Mouse (Mus musculus): ENCODE results near the gene Mthfd1.

Gene Mthfd1

DNA sequence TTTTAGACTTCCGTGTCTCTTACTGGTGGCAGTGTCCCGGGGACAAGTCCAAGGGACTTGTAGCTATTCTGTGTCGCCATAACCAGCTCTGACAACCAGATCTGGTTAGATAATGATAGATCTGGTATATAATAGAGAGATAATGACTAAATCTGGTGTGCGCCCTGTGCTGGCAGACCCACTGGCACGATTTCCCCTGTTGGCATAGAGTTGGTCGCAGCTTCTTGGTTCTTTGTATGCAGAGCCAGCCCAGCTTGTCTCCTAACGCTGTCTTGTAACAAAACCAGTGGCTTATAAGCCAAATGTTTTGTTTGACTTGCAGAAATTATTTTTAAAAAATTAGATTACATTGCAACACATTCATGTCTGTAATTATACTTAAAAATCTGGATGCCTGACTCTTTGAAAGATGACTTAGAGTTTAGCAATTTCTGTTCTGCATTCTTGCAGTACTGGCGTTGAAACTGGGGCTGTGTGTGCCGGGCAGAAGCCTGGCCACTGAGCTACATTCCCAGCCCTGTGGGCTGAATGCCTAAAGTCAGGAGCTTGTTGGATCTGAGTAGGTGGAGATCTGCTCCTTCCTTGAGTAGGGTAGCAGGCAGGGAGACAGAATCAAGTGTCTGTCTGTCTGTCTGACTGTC lies 9.3 kb downstream of the Mthfd1 start:
- peak; percentile 57 to 63 for DNase-seq

DNA sequence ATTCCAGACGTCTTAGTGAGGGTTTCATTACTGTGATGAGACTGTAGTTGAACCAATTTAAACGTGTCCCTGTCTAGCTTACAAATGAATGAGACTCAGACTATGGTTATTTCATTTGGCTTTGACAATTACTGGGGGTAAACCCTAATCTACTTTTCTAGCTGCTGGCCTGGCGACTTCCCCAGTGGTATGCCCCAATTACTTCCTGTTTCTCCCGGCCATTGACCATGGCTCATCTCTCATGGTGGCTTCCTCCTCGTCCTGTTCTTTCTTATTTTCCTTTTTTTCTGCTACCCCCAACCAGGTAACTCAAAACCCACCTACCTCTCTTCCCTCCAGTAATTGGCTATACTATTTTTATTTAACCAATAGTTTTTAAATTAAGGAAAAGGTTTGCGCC lies 9.9 kb downstream of the Mthfd1 start:
- no peak for DNase-seq

DNA sequence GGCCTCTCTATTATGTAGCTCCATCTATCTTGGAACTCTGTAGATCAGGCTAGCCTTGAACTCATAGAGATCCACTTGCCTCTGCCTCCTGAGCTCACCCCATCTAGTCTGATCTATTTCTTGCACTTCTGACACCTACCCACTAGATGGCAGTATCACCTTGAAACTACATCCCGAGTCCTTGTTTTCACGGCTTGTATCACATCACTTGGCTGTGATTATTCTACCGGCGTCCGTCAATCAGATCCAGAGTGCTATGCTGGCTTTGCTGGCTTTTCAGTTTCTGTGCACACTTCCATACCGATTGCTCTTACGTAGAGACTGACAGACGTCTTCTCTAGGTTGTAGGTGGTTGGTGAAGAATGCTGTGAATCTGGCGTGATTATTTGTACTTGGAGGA lies 11.8 kb downstream of the Mthfd1 start:
- DNase-seq = no peak

DNA sequence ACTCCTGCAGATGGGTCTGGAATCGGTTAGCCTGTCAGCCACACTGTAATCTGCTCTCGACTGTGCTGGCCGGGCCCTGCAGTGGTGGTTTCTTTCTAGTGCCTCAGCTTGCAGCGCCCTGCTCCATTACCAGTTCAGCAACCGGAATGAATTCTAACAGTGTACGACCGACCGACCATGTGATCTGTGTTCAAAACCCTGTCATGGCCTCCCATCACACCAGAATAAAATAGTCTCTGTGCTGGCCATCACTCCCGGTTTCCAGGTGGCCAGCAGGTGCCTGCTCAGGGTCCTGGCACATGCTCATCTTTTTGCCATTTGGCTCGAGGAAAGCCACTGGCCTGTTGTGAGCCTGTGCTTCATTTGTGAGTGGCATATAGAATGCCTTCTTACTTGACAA lies 13.6 kb downstream of the Mthfd1 start:
- DNase-seq = peak; percentile 54 to 55

DNA sequence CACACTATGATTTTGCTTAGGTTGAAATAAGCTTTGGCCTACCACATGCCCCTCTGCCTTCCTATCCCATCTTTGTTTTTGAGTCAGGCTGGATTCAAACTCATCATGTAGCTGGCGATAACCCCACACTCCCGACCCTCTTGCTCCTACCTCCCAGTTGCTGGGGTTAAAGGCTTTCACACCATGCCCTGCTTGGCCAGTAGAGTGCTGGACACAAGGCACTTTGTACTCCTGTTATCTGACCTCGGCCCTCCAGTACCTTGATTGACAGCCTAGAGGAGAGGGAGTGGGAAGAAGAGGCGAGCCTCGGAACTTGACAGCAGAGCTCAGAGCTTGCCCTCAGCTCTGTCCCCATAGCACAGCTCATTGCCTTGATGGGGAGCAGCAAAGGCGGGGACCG lies 14.1 kb downstream of the Mthfd1 start:
- DNase-seq = no peak

DNA sequence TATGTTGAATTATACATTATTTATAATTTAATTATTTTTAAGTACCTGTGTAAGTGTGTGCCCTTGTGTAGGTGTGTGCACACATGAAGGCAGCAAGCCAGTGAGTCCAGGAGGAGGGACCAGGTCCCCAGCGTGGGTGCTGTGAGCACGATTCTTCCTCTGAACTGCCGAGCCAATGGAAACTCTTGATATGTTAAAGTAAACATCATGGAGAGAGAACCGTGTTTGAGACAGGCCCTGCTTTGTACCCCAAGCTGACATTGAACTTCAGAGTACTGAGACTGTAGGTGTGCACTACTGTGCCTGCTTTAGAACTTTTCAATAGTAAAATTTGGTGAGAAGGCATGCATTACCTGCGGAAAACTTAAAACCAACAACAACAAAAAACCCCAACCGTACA lies 16.4 kb downstream of the Mthfd1 start:
- no peak for DNase-seq

DNA sequence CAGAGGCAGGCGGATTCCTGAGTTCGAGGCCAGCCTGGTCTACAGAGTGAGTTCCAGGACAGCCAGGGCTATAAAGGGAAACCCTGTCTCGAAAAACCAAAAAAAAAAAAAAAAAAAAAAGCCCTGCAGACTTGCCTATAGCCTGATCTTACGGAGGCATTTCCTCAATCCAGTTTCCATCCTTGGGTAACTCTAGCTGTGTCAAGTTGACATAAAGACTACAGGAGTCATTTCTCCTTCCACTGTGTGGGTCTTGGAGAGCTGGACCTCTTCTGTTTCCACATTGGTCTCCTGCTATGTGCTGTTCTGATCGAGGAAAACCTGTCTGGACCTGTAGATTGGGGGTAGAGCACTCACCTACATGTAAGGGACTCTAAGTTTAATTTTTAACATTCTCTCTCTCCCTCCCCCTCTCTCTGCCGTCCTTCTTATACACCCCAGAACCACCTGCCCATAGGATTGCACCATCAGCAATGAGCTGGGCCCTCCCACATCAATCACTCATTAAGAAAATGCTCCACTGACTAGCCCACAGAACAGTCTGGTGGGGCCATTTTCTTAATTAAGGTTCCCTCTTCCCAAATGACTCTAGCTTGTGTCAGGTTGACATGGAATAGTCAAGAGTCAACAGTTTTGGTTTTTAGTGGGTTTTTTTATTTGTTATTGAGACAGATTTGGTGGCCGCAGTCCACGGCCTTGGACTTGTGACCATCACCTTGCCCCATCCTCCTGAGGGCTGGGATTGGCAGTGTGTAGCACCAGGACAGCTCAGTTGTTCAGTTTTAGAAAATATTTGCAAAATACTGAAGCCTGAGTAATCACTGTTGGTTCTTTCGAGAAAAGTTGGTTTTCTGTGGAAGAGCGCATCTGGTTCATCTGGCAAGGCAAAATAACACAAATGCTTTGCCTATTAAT lies 17.8 kb downstream of the Mthfd1 start:
- no peak for DNase-seq

DNA sequence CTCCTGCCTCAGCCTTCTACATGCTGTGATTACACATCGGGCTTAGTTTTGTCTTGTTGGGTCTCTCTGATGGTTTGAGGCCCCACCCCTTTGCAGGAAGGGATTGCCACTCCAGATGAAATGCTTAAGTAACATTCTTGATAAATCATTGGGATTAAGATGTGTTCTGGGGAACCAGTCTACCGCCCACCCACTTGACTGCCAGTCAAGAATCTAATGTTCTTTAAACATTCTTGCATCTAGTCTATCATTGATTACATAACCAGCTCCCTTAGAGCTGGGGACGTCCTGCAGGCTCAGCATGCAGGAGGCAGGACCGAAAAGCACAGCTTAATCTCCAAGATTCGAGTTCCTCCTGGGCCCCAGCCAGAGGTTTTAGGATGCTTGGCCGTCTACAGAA lies 23.1 kb downstream of the Mthfd1 start:
- no peak for DNase-seq

DNA sequence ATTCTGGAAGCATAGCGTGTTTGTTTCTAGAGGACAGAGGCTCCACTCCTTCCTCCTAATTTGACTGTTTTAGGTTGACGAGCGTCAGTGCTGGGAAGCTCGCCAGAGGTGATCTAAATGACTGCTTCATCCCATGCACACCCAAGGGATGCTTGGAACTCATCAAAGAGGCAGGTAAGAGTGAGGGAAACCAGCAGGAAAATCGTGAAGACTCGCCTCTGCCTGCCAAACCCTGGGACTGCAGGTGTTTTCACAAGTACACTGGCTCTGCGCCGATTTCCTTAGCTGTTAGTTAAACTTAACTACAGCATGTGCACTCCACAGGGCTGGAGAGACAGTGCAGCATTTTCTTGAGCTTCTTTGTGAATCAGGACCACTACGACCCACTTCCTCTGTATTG lies 25.5 kb downstream of the Mthfd1 start:
- no peak for DNase-seq

DNA sequence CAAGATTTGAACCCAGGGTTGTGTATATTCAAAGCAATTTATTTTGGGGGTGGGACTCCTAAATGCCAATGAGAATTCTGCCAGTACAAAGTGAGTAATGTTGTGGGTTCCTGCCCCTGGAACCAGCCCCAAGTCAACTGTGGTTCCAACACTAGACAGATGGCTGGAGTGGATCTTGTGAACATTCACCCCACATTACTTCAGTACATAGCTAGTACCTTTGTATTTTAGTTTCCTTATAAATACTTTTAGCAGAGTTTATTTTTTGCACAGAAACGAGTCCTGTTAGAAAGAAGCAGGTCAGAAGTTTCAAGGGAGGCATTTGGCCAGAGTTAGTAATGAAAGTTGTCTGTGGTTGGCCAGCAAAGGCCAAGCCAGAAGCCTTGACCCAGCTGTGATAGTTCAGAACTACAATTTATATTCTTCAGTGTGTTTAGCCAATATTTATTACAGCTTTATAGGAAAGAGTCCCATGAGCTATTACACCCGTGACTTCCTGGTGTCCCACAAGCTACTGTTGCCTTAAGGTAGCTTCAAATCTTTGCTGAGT lies 26.1 kb downstream of the Mthfd1 start:
- DNase-seq = no peak

DNA sequence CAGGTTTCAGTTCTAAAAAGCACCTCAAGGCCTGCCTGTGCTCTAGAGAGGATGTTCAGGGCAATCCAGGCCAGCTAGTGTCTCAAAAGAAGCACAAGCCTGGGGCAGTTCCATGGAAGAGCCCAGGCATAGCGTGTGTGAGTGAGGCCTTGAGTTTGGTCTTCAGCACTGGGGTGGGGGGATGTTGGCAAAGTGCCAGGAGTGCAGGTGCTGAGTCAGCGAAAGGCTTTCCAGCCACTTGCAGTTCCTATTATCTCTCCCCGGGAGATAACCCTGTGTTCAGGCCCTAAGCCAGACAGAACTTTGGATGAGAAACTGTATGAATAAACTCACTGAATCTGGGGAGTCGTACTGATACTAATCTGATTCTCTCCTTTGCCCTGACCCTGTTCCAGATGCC lies 27.0 kb downstream of the Mthfd1 start:
- DNase-seq = no peak

DNA sequence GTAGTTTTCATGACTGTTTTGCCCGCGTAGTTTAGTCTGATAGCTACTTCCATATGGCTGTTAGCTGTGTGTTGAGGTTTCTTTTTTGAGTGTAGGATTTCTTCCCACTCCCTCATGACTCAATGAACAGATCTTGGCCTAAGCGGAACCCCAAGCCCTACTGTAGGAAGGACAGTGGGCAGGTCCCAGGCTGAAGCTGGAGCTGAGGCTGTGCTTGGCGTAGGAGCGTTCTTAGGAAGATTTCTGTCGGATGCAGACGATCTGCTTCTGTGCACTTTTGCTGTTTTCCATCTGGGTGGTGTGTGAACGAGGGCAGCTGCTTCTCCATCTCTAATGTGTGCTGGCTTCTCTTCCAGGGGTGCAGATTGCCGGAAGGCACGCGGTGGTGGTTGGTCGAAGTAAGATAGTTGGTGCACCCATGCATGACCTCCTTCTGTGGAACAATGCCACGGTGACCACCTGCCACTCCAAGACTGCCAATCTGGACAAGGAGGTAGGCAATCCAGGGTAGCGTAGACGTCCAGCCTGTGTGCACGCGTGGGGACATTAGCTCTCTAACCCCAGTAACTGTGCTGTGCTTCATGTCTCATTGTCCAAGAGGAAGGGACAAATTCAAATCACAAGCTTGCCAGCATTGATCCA lies 27.6 kb downstream of the Mthfd1 start:
- no peak for DNase-seq

DNA sequence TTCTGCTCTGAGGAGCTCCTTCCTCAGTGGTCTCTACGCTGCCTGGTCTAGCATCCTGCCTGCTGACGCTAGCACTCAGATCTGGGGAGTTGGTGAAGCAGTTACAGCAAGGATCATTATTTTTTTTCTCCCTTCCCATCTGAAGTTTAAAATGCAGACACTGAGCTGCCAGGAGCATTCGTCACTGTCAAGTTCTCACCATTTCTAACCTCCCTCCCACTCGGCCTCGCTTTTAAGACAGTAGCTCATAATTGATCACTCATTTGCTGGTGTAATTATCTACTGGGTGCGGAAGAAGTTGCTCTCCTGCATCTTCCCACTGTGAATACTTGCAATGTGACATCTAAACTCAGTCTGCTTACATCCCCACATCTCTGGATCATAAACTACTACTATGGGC lies 30.3 kb downstream of the Mthfd1 start:
- no peak for DNase-seq

DNA sequence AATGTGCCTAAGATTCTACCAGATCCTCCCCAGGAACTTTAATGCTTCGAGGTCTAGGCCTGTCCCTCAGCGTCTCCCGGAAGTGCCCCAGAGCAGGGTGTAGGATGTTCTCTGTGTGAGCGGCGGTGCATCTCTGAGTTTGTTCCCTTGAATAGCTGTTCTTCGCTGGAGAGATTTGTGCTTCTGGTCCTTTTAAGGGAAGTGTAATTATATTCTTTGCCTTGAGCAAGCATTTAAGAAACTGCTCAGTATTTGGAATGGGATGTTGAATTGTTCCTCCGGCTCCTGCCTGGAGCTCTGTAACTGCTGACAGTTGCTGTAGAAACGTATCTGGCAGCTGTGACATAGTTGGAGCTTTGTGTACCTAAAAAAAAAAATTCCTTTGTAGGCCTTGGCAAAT lies 32.9 kb downstream of the Mthfd1 start:
- no peak for DNase-seq

DNA sequence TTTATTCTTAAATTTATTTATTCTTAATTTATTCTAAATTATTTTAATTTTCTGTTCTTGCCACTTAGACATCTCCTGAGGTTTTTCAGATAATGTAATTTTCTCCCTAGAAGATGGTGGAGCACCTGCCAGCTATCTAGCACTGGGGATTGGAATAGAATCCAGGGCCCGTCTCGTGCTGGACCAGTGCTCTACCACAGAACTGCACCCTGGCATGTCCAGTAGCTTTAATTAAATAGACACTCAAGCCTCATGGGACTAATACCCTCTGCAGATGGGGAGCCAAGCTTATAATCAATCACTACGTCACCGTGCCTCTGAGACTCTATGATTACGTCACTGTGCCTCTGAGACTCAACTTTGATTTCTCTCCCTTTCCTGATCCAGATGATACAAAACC lies 33.4 kb downstream of the Mthfd1 start:
- no peak for DNase-seq

DNA sequence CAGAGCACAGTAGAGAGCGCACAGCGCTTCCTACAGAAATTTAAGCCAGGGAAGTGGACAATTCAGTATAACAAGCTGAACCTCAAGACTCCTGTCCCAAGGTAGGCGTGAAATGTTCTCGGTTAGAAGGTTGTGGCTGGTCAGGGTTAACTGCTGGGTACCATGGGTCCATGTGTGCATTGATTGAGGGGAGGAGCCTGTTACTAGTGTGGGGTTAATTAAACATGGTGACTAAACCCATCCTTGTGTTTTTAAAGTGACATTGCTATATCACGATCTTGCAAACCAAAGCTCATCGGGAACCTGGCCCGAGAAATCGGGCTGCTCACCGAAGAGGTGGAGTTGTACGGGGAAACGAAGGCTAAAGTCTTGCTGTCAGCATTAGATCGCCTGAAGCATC lies 34.3 kb downstream of the Mthfd1 start:
- no peak for DNase-seq

DNA sequence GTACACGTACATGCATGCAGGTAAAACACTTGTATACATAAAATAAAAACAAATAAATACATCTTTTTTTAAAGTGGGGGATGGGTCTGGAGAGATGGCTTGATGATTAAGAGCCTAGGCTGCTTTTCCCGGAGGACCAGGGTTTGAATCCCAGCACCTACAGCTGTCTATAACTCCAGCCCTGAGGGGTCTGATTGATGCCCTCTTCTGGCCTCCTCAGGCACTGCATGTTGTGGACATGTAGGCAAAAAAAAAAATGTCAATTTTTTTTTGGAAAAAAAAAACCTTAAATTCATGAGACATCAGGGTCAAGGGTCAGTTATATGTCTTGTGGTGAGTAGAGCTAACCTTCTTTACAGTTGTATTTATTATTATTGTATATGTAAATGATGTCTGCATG lies 35.2 kb downstream of the Mthfd1 start:
- no peak for DNase-seq

DNA sequence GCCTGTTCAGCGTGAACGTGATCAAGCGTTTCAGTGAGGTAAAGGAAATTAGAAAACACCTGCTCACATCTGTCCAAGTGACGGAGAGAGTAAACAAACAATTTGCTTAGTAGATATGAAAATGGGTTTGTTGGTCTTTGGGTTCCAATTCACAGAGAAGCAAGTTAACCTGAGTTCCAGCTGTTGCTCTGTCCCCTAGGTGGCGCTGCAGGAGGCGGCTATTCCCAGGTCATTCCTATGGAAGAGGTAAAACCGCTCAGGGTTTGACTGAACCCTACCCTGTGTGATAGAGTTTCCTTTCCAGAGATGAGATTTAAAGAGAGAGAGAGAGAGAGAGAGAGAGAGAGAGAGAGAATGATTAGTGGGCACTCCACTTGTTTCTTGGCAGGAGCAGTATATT lies 38.1 kb downstream of the Mthfd1 start:
- DNase-seq = peak; percentile 66 to 75

DNA sequence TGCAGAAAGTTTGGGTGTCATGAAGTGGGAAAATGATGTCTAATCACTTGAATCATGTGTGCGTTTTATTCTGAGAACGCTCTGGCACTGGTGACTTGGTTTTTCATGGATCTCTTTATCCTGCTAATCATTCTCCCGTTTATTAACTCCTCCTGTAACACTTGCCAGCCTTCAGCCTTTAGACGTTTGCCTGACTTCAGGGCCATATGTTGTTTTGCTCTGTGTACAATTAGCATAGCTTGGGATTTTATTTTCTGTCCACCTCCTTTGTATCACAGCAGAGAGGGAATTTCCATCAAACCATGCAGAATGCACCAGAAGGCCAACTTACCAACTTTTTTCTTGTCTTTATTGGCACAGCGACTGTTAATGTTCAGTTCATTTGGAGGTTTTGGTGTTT lies 42.7 kb downstream of the Mthfd1 start:
- DNase-seq = no peak

DNA sequence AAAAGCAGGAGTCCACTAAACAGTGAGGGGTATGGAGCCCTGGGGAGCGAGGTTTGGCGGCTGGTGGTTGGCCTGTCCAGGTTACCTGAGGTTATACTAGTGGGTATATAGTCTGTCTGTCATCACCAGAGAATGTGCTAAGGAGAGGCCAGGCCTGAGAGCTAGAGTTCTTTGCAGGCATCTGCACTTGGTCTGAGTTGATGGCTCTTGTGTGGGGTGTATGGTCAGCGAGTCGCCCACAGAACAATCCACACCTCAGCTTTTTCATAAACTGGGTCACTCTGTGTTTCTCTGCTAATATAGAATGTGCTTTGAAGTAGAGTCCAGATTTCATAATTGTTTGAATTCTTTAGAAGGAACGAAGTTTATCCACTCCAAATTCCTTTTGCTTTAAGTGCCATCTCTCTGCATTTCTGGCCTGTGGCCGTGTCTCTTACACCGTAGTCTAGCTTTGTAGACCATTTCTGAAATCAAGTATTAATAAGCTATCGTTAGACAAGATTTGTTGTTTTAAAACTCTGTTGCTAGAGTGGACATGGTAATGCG lies 44.3 kb downstream of the Mthfd1 start:
- DNase-seq = no peak

DNA sequence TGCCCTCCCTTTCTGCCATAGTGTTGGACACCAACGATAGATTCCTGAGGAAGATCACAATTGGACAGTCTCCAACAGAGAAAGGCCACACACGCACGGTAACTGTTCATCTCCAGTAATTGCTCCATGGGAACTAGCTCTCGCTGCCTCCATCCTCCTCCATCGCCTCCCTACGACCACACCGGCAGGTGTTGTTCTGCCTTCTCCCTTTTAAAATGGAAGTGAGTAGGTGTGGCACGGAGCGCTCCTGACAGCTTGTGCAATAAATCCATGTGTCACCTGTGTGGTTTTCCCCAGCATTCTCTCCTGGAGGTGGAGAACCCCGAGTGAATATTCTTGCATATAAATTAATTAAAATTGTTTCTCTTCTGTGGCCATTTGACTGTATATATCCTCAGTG lies 45.3 kb downstream of the Mthfd1 start:
- DNase-seq = no peak

DNA sequence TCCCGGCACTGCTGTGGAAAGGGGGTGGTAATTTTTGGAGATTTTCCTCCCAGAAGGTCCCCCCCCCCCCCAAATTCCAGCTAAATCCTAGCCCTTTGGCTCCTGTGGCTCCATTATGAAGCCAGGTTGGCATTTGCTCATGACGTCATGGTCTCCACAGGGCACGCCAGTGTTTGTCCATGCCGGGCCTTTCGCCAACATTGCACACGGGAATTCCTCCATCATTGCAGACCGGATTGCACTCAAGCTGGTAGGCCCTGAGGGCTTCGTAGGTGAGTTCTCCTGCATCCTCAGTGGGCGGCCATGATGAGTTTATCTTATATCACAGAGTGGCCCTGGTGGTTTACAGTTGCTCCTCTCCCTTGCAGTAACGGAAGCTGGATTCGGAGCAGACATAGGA lies 48.4 kb downstream of the Mthfd1 start:
- peak; percentile 77 to 80 for DNase-seq

DNA sequence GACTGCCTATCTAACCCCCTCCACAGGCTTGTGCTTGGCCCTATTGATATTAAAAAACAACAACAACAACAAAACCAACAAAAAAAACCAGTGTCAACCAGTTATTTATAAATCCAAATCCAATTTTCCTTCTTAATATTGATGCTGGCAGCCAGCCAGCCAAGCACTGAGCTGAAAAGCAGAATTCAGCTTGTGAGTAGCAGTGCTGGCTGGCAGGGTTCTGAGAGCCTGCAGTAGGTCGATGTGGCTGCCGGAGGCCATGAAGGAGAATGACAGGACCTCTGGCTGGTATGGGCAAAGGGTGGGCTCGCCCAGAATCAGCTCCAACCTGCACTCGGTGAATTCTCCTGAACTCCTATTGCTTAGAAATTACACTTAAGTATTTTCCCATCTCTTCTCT lies 49.1 kb downstream of the Mthfd1 start:
- peak; percentile 41 to 53 for DNase-seq
